Mouse (Mus musculus): ENCODE measurements around the gene Sh3tc1.

- no peak for TF ChIP-seq EP300 (optimal IDR thresholded peaks at IDR 0.05)
- TF ChIP-seq CTCF (IDR thresholded peaks at IDR 0.05; ENCODE audit: low read depth), result no peak
These were observed 41.3 kb upstream of the Sh3tc1 start for GRCm38 (mm10) chr5:35781116-35781515.

Data from stomach, postnatal 0 days (tissue).